ENCODE assay signal across 29 mouse cellular contexts in genomic region chr2:139714206-139714605, GRCm38 (mm10).
"Had no signal": no experiment of that assay in that cellular context is flagged by ENCODE, and none has a peak within 500 bp of the region (broad histone marks: within the 10 kb centered on the region; RNA-seq: fewer than 3 reads in every experiment).

No protein-coding gene starts in this region.

- H3K27ac ChIP-seq: heart, embryonic 13.5 days; heart, embryonic 15.5 days; hindbrain, embryonic 10.5 days; hindbrain, embryonic 12.5 days; hindbrain, embryonic 13.5 days; hindbrain, embryonic 14.5 days; hindbrain, embryonic 15.5 days; hindbrain, postnatal 0 days; intestine, embryonic 15.5 days; kidney, embryonic 15.5 days; kidney, postnatal 0 days; layer of hippocampus, adult 2 months; left cerebral cortex, adult 2 months had no signal

- H3K4me3 ChIP-seq: heart, embryonic 12.5 days; heart, embryonic 13.5 days; heart, embryonic 15.5 days; hindbrain, embryonic 10.5 days; hindbrain, embryonic 12.5 days; hindbrain, embryonic 13.5 days; hindbrain, embryonic 15.5 days; intestine, embryonic 15.5 days; kidney, embryonic 15.5 days; layer of hippocampus, adult 2 months; left cerebral cortex, adult 2 months had no signal

- DNase-seq: heart, postnatal 14 days; heart, postnatal 36 days; heart, postnatal 4 days; kidney, adult 11 months; kidney, adult 18-20 months; kidney, adult 2 months; kidney, adult 8-10 months; kidney, adult 9 months; kidney, postnatal 10 days; kidney, postnatal 14 days; kidney, postnatal 25 days; kidney, postnatal 36 days; kidney, postnatal 4 days; layer of hippocampus, adult 9-11 months; layer of hippocampus, postnatal 36 days had no signal

- H3K36me3 ChIP-seq: heart, embryonic 12.5 days; heart, embryonic 13.5 days; heart, embryonic 15.5 days; hindbrain, embryonic 10.5 days; hindbrain, embryonic 12.5 days; hindbrain, embryonic 13.5 days; hindbrain, embryonic 15.5 days; intestine, embryonic 15.5 days; kidney, embryonic 15.5 days had no signal

- H3K27me3 ChIP-seq: heart, embryonic 12.5 days; heart, embryonic 13.5 days; heart, embryonic 15.5 days; hindbrain, embryonic 12.5 days; hindbrain, embryonic 13.5 days; hindbrain, embryonic 15.5 days; intestine, embryonic 15.5 days; kidney, embryonic 15.5 days had no signal

- H3K4me1 ChIP-seq: heart, embryonic 15.5 days; hindbrain, embryonic 10.5 days; hindbrain, embryonic 12.5 days; hindbrain, embryonic 13.5 days; hindbrain, embryonic 15.5 days; intestine, embryonic 15.5 days had no signal
